Mouse (Mus musculus): ENCODE data around the gene Gm10840. TPM values are rescaled to one million over a fixed set of nuclear protein-coding genes. Genes with fewer than 3 reads are reported as not detected.

Gene Gm10840
- polyA plus RNA-seq, 1 experiment = not detected

DNA sequence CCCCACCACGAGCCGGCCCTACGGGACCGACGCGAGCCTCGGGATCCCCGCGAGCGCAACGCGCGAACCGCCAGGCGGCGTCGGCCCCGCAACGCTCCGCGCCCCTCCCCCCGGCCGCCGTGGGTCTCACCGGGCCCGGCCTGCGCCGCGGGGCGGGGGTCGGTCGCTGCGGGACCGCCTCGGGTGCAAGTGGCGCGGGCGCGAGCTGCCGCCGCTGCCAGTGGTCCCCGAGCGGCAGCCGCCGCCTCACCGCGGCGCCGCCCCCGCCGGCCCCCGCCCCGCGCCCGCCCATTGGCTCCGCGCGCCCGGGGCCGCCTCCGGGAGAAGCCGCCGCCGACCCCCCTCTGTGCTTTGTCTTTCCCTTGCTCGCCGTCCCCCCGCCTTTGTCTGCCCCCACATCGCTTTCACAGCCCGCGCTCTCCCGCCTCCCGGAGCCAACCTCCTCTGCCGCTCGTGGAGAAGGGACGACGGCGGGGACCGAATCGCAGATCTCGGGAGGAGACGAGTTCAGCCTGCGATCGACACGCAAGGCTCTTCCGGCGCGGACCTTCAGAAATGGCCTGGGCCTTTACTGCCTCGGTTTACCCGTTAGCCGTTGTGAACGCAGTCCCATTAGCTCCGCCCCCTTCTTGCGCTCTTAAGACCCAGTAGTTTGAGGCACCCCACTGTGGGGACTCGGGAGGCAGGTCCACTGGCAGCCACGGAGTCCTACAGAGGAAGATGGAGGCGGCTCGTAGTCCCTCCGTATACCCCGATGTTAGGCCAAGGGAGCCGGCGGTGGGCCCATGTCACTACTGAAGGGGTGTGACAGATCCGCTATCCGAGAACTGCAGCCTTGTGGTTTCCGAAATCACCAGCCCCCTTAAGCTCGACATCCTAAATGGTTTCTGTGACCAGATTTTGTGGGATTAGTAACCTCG lies 469 bp upstream of the Gm10840 start:
- under 1% methylated on average over 105 of the region's 106 CpGs for WGBS
- H3K27me3 ChIP-seq (ENCODE audit: control insufficient read depth, insufficient read depth, low read length) = no peaks in the 10 kb centered on the region
- H3K36me3 ChIP-seq (ENCODE audit: control insufficient read depth, insufficient read depth, low read length) = peaks cover 2% of the 10 kb centered on the region; the same call in 1 of the 2 replicates
- peak overlapping the region; percentile 73 for H3K4me3 ChIP-seq (ENCODE audit: low read depth, low read length)
- TF ChIP-seq POLR2A (IDR thresholded peaks at IDR 0.05; ENCODE audit: low read depth, low read length) = no peak
- peak overlapping the region; percentile 70 for H3K27ac ChIP-seq (ENCODE audit: insufficient read depth, low read depth, low read length)
- peaks cover 7% of the 10 kb centered on the region; the same call in 1 of the 2 replicates for H3K4me1 ChIP-seq (ENCODE audit: control insufficient read depth, insufficient read depth, insufficient read length, low read length)

DNA sequence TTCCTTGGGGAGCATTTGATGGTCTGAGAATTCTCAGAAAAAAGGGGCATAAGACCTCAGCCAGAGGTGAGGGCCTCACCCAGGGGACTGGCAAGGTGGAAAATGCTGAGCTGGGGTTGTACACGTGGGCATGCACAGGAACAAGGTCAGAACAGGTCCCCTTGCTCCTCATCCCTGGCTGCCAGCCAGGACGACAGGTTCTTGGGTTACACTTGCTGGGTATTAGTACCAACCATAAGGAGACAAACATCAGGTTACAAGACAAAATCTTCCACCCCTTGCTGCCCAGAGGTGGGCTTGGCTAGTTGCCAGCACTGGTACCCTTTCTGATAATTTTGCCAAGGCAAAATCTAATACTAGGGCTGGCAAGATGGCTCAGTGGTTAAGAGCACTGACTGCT lies 1.6 kb downstream of the Gm10840 start:
- WGBS = 76% methylated on average over 2 of the region's 2 CpGs
- Histone ChIP-seq H3K27ac (ENCODE audit: insufficient read depth, low read depth, low read length) (no peak overlapping the region), H3K4me1 (ENCODE audit: control insufficient read depth, insufficient read depth, insufficient read length, low read length) (peaks cover 7% of the 10 kb centered on the region), H3K27me3 (ENCODE audit: control insufficient read depth, insufficient read depth, low read length) (no peaks in the 10 kb centered on the region), H3K36me3 (ENCODE audit: control insufficient read depth, insufficient read depth, low read length) (no peaks in the 10 kb centered on the region), H3K4me3 (ENCODE audit: low read depth, low read length) (no peak overlapping the region)
- no peak for TF ChIP-seq CTCF (IDR thresholded peaks at IDR 0.05; ENCODE audit: extremely low read depth, insufficient read length, insufficient replicate concordance, low read depth, low read length)
- no peak for TF ChIP-seq POLR2A (IDR thresholded peaks at IDR 0.05; ENCODE audit: low read depth, low read length)

DNA sequence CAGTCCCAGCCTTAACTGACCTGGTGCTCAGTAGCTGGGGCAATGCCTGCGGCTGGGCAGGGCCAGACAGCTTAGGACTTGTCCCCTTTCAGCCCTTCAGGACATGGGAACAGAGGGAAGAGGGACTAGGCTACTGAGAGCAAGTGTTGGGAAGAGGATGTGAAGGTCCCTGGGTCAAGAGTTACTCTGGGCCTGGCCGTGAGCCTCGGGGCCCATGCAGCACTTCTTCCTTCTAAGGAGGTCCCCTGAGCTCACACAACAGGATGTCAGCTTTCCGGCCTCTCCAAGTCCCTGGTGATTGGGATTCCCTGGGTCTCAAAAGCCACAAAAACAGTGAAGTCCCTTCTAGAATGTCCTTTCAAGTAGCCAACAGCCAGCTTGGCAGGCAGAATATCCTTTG lies 2.9 kb downstream of the Gm10840 start:
- H3K4me1 ChIP-seq (ENCODE audit: control insufficient read depth, insufficient read depth, insufficient read length, low read length) = peaks cover 11% of the 10 kb centered on the region
- no peak overlapping the region for H3K27ac ChIP-seq (ENCODE audit: insufficient read depth, low read depth, low read length)
- no peaks in the 10 kb centered on the region for H3K27me3 ChIP-seq (ENCODE audit: control insufficient read depth, insufficient read depth, low read length)
- no peak overlapping the region for H3K4me3 ChIP-seq (ENCODE audit: low read depth, low read length)
- no peak for TF ChIP-seq POLR2A (IDR thresholded peaks at IDR 0.05; ENCODE audit: low read depth, low read length)
- TF ChIP-seq CTCF (IDR thresholded peaks at IDR 0.05; ENCODE audit: extremely low read depth, insufficient read length, insufficient replicate concordance, low read depth, low read length) = no peak
- 80% methylated on average over 4 of the region's 4 CpGs for WGBS
- no peaks in the 10 kb centered on the region for H3K36me3 ChIP-seq (ENCODE audit: control insufficient read depth, insufficient read depth, low read length)

DNA sequence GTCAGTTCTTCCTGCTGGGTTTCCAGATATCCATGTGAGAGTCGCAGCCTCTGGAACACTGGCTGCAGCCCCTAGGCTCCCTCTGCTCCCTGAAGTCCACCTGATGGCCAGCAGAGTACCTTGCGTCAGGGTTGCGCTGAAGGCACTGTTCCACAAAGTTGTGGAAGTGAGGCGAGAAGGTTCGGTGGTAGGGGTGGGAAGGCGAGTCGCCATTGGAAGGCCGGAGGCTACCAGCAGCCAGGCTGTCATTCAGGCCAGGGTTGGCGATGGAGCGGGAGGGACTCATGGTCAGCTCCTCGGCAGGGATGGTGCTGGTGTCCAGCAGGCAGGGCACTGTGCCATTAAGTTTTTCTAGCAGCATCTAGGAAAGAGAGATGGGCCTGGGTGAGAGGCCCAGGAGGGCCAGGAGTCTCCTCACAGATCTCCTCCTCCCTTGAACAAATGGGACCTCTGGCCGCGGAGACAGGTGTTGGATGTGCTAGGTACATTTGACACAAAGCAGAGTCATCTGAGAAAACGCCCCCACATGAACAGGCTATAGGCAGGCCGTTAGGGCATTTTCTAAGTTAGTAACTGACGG lies 4.0 kb downstream of the Gm10840 start:
- H3K36me3 ChIP-seq (ENCODE audit: control insufficient read depth, insufficient read depth, low read length) = no peaks in the 10 kb centered on the region
- H3K27ac ChIP-seq (ENCODE audit: insufficient read depth, low read depth, low read length) = no peak overlapping the region
- 90% methylated on average over 16 of the region's 16 CpGs for WGBS
- H3K27me3 ChIP-seq (ENCODE audit: control insufficient read depth, insufficient read depth, low read length) = no peaks in the 10 kb centered on the region
- peaks cover 11% of the 10 kb centered on the region for H3K4me1 ChIP-seq (ENCODE audit: control insufficient read depth, insufficient read depth, insufficient read length, low read length)
- H3K4me3 ChIP-seq (ENCODE audit: low read depth, low read length) = no peak overlapping the region
- TF ChIP-seq CTCF (IDR thresholded peaks at IDR 0.05; ENCODE audit: extremely low read depth, insufficient read length, insufficient replicate concordance, low read depth, low read length) (no peak), POLR2A (IDR thresholded peaks at IDR 0.05; ENCODE audit: low read depth, low read length) (no peak)

DNA sequence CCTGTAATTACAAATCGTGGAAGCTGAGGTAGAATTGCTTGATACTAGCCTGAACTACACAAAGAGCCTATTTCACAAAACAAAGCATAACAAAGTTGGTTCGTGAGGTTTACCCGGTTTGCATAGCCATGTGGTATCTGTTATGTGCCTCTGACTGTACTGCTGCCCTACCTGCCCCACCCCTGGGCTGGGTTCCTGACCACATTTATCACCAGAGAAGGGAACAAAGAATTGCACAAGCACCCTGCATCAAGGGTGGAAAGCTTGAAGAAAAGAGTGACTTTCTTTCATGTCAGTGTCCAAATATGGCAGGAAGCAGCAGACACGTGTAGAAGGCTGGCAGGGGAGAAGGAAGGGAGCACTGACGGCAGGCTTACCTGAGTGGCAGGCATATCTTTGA lies 6.8 kb downstream of the Gm10840 start:
- no peak overlapping the region for H3K27ac ChIP-seq (ENCODE audit: insufficient read depth, low read depth, low read length)

DNA sequence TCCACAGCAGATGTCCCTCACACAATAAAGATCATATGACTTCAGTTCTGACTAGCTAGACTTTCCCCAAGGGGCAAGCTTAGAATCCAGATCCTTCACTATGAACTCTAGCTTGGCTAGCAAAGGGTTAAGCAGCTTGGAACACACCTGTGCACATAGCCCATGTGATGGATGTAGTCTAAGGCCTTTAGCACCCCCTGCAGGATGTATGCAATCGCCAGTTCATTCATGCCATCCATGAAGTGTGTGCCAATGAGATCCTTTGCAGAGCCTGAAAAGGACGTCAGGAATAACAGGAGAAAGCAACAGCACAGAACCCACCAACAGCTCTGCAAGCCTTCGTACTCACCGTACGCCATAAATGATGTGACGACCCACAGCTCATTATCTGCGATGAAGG lies 10.2 kb downstream of the Gm10840 start:
- no peak overlapping the region for H3K4me3 ChIP-seq (ENCODE audit: low read depth, low read length)
- H3K36me3 ChIP-seq (ENCODE audit: control insufficient read depth, insufficient read depth, low read length) = no peaks in the 10 kb centered on the region
- H3K27ac ChIP-seq (ENCODE audit: insufficient read depth, low read depth, low read length) = no peak overlapping the region
- 75% methylated on average over 7 of the region's 7 CpGs for WGBS
- H3K4me1 ChIP-seq (ENCODE audit: control insufficient read depth, insufficient read depth, insufficient read length, low read length) = peaks cover 4% of the 10 kb centered on the region; the same call in 1 of the 2 replicates
- TF ChIP-seq CTCF (IDR thresholded peaks at IDR 0.05; ENCODE audit: extremely low read depth, insufficient read length, insufficient replicate concordance, low read depth, low read length) (peak; percentile 32; the same call in 1 of the 2 replicates), POLR2A (IDR thresholded peaks at IDR 0.05; ENCODE audit: low read depth, low read length) (no peak)
- H3K27me3 ChIP-seq (ENCODE audit: control insufficient read depth, insufficient read depth, low read length) = no peaks in the 10 kb centered on the region

More for the DNA sequence above, 6.8 kb downstream of the Gm10840 start:
- TF ChIP-seq CTCF (IDR thresholded peaks at IDR 0.05; ENCODE audit: extremely low read depth, insufficient read length, insufficient replicate concordance, low read depth, low read length) = no peak
- TF ChIP-seq POLR2A (IDR thresholded peaks at IDR 0.05; ENCODE audit: low read depth, low read length) = no peak
- Histone ChIP-seq H3K36me3 (ENCODE audit: control insufficient read depth, insufficient read depth, low read length) (no peaks in the 10 kb centered on the region), H3K4me1 (ENCODE audit: control insufficient read depth, insufficient read depth, insufficient read length, low read length) (peaks cover 4% of the 10 kb centered on the region; the same call in 1 of the 2 replicates), H3K27me3 (ENCODE audit: control insufficient read depth, insufficient read depth, low read length) (no peaks in the 10 kb centered on the region), H3K4me3 (ENCODE audit: low read depth, low read length) (no peak overlapping the region)
- WGBS = 46% methylated on average over 5 of the region's 5 CpGs

DNA sequence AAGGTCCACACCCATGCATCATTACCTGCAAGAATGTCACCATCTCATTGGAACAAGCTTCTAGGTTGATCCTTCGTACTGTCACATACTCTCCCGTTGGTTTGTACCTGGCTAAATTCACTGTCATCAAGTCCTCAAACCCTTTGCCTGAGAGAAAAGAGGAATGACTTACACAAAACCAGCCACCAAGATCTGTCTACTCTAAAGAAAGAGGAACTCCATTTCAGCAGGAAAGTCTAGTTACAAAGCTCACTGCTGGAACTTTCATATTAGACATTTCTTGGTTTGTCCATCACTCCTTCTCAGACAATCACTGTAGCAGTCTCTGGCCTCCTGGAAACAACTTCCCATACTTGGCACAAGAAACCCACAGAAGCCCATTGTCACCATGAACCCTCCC lies 12.6 kb downstream of the Gm10840 start:
- Histone ChIP-seq H3K4me1 (ENCODE audit: control insufficient read depth, insufficient read depth, insufficient read length, low read length) (no peaks in the 10 kb centered on the region), H3K36me3 (ENCODE audit: control insufficient read depth, insufficient read depth, low read length) (no peaks in the 10 kb centered on the region), H3K27ac (ENCODE audit: insufficient read depth, low read depth, low read length) (no peak overlapping the region), H3K27me3 (ENCODE audit: control insufficient read depth, insufficient read depth, low read length) (no peaks in the 10 kb centered on the region), H3K4me3 (ENCODE audit: low read depth, low read length) (no peak overlapping the region)
- 82% methylated on average over 2 of the region's 2 CpGs for WGBS
- TF ChIP-seq CTCF (IDR thresholded peaks at IDR 0.05; ENCODE audit: extremely low read depth, insufficient read length, insufficient replicate concordance, low read depth, low read length) (no peak), POLR2A (IDR thresholded peaks at IDR 0.05; ENCODE audit: low read depth, low read length) (no peak)

Measured in small intestine, adult 2 months (tissue).